Mouse (Mus musculus) embryonic facial prominence, embryonic 13.5 days (tissue): ENCODE measurements around the gene Dpp7. TPM values are rescaled to one million over a fixed set of nuclear protein-coding genes. Genes with fewer than 3 reads are reported as not detected.

ENCODE experiments used
- ATAC-seq: fragments of 200-750 bp; cut with Nextera tagmentation; 2 replicates; pipeline ENCODE4 v1.8.0; 2017; ENCODE audit warnings: low read depth; ENCODE audit not compliant: insufficient number of reproducible peaks, insufficient read depth, low FRiP score, low TSS enrichment
- H3K27ac ChIP-seq: fragments of 300-500 bp; sonication (generic); 2 replicates; pipeline ENCODE4 v1.5.1; 2015; ENCODE audit warnings: moderate library complexity, mild to moderate bottlenecking, inconsistent platforms
- H3K27me3 ChIP-seq: fragments of 300-500 bp; sonication (generic); 2 replicates; pipeline ENCODE4 v1.6.1; 2015; ENCODE audit warnings: mild to moderate bottlenecking, inconsistent platforms
- H3K36me3 ChIP-seq: fragments of 300-500 bp; sonication (generic); 2 replicates; pipeline ENCODE4 v1.6.1; 2015; ENCODE audit warnings: mild to moderate bottlenecking, inconsistent platforms
- H3K4me1 ChIP-seq: fragments of 300-500 bp; sonication (generic); 2 replicates; pipeline ENCODE4 v1.6.1; 2015; ENCODE audit warnings: inconsistent platforms
- H3K4me2 ChIP-seq: fragments of 300-500 bp; sonication (generic); 2 replicates; pipeline ENCODE4 v1.6.1; 2015; ENCODE audit warnings: moderate library complexity, mild to moderate bottlenecking, inconsistent platforms
- H3K4me3 ChIP-seq: fragments of 300-500 bp; sonication (generic); 2 replicates; pipeline ENCODE4 v1.5.1; 2015; ENCODE audit warnings: mild to moderate bottlenecking, inconsistent platforms
- H3K9ac ChIP-seq: fragments of 300-500 bp; sonication (generic); 2 replicates; pipeline ENCODE4 v1.6.1; 2015; ENCODE audit warnings: mild to moderate bottlenecking, inconsistent platforms
- H3K9me3 ChIP-seq: fragments of 300-500 bp; sonication (generic); 2 replicates; pipeline ENCODE4 v1.6.1; 2016; ENCODE audit warnings: inconsistent platforms
- WGBS: fragments of 180-500 bp; shearing (Covaris S2); methylation state at CpG from one replicate; pipeline ENCODE4 v1.1.7; 2015; ENCODE audit warnings: mixed read lengths; 5-methylcytosine and 5-hydroxymethylcytosine counted together
- polyA plus RNA-seq: library from polyadenylated mRNA; unstranded; fragments of >200 nt; fragmentation: Nextera tagmentation; extraction: Ambion mirVana; gene quantifications from 2 replicates; pipeline ENCODE4 v1.2.1, GENCODE M21; 2015

Dpp7 gene
- polyA plus RNA-seq, 1 experiment from 2014 or later: 25.5 TPM

- Histone ChIP-seq H3K27me3 (peaks cover 36% of the 10 kb centered on the region), H3K9ac (peak within 1 kb of the TSS; percentile 83), H3K27ac (no peak within 1 kb of the TSS), H3K4me1 (no peaks in the 10 kb centered on the region), H3K36me3 (no peaks in the 10 kb centered on the region; the same call in 1 of the 2 replicates), H3K4me3 (peak within 1 kb of the TSS; percentile 66), H3K9me3 (no peaks in the 10 kb centered on the region), H3K4me2 (peak within 1 kb of the TSS; percentile 96)
- ATAC-seq: peak; percentile 77
- under 1% methylated on average over 54 of the region's 54 CpGs for WGBS
These were observed 9.1 kb upstream of the Dpp7 start, which contains the start of gene Uap1l1 for GRCm38 (mm10) chr2:25365091-25365761. Gene Uap1l1, minus strand, starts transcription at chr2:25365682.

DNA sequence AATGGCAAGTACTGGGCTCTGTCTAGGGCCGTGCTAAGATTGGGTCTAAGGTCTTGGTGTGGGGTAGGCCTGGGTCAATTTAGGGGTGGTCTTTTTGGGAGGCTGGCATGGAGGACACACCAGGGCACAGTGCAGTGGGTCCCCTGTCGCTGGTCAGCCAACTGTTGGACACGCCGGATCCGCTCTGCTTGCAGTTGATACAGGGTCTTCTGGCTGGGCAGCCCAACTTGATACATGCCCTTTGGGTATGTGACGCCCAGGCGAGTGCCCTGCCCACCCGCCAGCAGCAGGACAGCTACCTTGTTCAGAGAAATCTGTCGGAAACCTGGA, 8.6 kb upstream of the Dpp7 start:
- Histone ChIP-seq H3K9me3 (no peaks in the 10 kb centered on the region), H3K36me3 (no peaks in the 10 kb centered on the region; the same call in none of the 2 replicates), H3K9ac (peak overlapping the region; percentile 83), H3K4me3 (peak overlapping the region; percentile 66), H3K4me2 (peak overlapping the region; percentile 96), H3K4me1 (no peaks in the 10 kb centered on the region), H3K27ac (no peak overlapping the region), H3K27me3 (peaks cover 36% of the 10 kb centered on the region)
- ATAC-seq: no peak
- WGBS: 28% methylated on average over 9 of the region's 9 CpGs

- Histone ChIP-seq H3K4me1 (no peaks in the 10 kb centered on the region), H3K4me2 (peak overlapping the region; percentile 96), H3K27me3 (peaks cover 36% of the 10 kb centered on the region), H3K36me3 (no peaks in the 10 kb centered on the region; the same call in none of the 2 replicates), H3K9ac (peak overlapping the region; percentile 83; the same call in 1 of the 2 replicates), H3K9me3 (no peaks in the 10 kb centered on the region), H3K27ac (no peak overlapping the region), H3K4me3 (peak overlapping the region; percentile 66)
- WGBS: 84% methylated on average over 4 of the region's 4 CpGs
- ATAC-seq: no peak
These were observed 8.2 kb upstream of the Dpp7 start for GRCm38 (mm10) chr2:25364313-25364712.

GRCm38 (mm10) chr2:25363478-25364178, 7.5 kb upstream of the Dpp7 start:
- Histone ChIP-seq H3K27me3 (peaks cover 36% of the 10 kb centered on the region), H3K36me3 (no peaks in the 10 kb centered on the region; the same call in none of the 2 replicates), H3K27ac (no peak overlapping the region), H3K4me2 (no peak overlapping the region), H3K9me3 (no peaks in the 10 kb centered on the region), H3K4me3 (no peak overlapping the region), H3K9ac (no peak overlapping the region), H3K4me1 (no peaks in the 10 kb centered on the region)
- no peak for ATAC-seq
- WGBS: 51% methylated on average over 13 of the region's 13 CpGs

DNA sequence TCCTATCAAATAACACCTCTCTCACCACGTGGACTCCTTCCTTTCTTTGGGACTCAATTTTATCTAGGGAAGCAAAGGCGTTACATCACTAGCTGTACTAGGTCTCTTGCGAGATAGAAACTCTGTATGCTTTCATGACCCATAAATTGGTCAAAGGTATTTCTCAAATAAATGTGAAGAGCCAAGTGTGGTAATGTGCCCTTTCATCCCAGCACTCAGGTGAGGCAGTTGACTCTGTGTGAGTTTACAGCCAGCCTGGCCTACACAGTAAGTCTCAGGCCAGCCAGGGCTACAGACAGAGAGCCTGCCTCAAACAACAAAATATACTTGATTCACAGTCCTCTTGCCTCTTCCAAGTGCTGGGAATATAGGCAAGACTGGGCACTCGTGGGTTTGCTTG, 3.7 kb upstream of the Dpp7 start:
- no peak overlapping the region for H3K4me2 ChIP-seq
- H3K27ac ChIP-seq: no peak overlapping the region
- H3K4me3 ChIP-seq: no peak overlapping the region
- H3K9me3 ChIP-seq: no peaks in the 10 kb centered on the region
- WGBS: 82% methylated on average over 4 of the region's 4 CpGs
- H3K9ac ChIP-seq: no peak overlapping the region
- peaks cover 2% of the 10 kb centered on the region for H3K36me3 ChIP-seq
- H3K27me3 ChIP-seq: peaks cover 22% of the 10 kb centered on the region
- ATAC-seq: no peak
- peaks cover 24% of the 10 kb centered on the region for H3K4me1 ChIP-seq

DNA sequence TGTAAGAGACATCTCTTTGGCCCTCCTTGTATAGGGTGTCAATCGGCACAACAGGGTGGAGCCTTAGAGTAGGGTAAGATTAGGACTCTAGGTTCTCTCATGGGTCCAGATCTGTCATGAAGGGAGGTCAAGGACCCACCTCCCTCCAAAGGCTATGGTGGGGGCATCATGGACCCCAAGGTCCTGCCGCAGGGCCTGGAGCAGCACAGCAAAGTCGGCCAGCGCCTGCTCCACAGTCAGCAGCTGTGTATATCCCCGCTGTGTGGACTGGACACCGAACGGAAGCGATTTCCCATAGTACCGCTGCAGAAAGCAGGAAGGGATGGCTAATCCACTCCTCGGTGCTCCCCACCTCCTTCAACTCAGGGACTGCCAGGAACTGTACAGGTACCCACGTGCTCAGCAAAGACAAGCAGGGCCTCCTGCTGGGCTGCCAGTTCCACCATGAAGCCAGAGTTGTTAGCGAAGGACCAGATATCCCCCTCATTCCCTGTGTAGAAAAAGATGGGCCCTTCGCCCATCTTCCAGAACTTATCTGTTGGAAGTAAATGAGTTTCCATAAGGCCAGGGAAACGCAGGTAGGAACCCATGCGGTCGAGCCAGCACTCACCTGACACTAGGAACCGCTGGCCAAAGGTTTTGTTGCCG, 616 bp downstream of the Dpp7 start:
- Histone ChIP-seq H3K9me3 (no peaks in the 10 kb centered on the region), H3K4me3 (peak overlapping the region; percentile 62), H3K4me2 (peak overlapping the region; percentile 91), H3K4me1 (peaks cover 26% of the 10 kb centered on the region), H3K9ac (peak overlapping the region; percentile 76), H3K27ac (no peak overlapping the region), H3K36me3 (peaks cover 37% of the 10 kb centered on the region), H3K27me3 (no peaks in the 10 kb centered on the region)
- peak; percentile 23; the same call in 1 of the 2 replicates for ATAC-seq
- WGBS: 36% methylated on average over 18 of the region's 18 CpGs

- whole genome bisulfite sequencing: 88% methylated on average over 6 of the region's 6 CpGs
- H3K9me3 ChIP-seq: no peaks in the 10 kb centered on the region
- ATAC-seq: no peak
- no peak overlapping the region for H3K4me2 ChIP-seq
- H3K4me3 ChIP-seq: no peak overlapping the region
- H3K27me3 ChIP-seq: no peaks in the 10 kb centered on the region
- H3K4me1 ChIP-seq: peaks cover 26% of the 10 kb centered on the region
- H3K36me3 ChIP-seq: peaks cover 50% of the 10 kb centered on the region
- H3K9ac ChIP-seq: no peak overlapping the region
- H3K27ac ChIP-seq: no peak overlapping the region
These were observed 1.9 kb downstream of the Dpp7 start for GRCm38 (mm10) chr2:25354211-25354610.

GRCm38 (mm10) chr2:25350701-25351100, 5.5 kb downstream of the Dpp7 start:
- peaks cover 82% of the 10 kb centered on the region for H3K36me3 ChIP-seq
- no peak overlapping the region for H3K4me3 ChIP-seq
- no peaks in the 10 kb centered on the region for H3K9me3 ChIP-seq
- no peak overlapping the region for H3K27ac ChIP-seq
- 93% methylated on average over 3 of the region's 3 CpGs for WGBS
- H3K27me3 ChIP-seq: no peaks in the 10 kb centered on the region
- no peak for ATAC-seq
- H3K4me1 ChIP-seq: peaks cover 11% of the 10 kb centered on the region
- H3K9ac ChIP-seq: no peak overlapping the region
- no peak overlapping the region for H3K4me2 ChIP-seq

DNA sequence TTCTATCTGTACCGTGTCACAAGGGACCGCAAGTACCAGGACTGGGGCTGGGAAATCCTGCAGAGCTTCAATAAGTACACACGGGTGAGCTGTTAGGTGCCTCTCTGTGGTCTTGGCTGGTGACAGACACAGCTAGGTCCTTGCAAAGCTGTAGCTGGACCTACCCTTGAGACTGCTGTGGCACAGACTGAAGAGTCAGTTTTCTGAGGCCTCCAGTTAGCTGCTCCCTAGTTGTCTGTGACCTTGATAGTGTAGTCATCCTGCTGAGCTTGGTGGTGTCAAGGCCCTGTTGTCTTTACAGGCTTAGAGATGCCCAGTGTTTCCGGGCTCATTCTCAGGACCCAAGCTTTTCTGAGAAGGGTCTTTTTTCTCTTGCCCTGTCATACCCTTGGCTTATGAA, 6.7 kb downstream of the Dpp7 start:
- 96% methylated on average over 4 of the region's 4 CpGs for WGBS
- Histone ChIP-seq H3K4me3 (no peak overlapping the region), H3K27me3 (no peaks in the 10 kb centered on the region)

DNA sequence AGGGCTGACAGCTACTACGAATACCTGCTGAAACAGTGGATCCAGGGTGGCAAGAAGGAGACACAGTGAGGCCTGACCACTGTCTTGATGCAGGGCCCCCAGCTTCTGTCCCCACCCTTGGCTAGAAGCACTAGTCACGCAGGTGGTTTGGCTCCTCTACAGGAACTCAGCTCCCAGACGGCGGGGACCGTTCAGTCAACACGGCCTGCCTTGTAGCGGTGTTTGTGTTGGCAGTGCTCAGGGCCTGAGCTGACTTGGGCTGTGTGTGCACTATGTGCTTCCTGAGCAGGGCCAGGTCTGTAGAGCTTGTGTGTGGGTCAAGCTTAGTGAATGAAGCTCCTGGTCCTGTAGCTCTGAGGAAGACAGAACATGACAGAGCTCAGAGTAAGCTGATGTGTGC, 8.0 kb downstream of the Dpp7 start:
- peaks cover 97% of the 10 kb centered on the region for H3K36me3 ChIP-seq
- WGBS: 94% methylated on average over 7 of the region's 7 CpGs
- H3K27ac ChIP-seq: no peak overlapping the region
- H3K4me1 ChIP-seq: no peaks in the 10 kb centered on the region
- no peak for ATAC-seq
- no peak overlapping the region for H3K4me3 ChIP-seq
- H3K4me2 ChIP-seq: no peak overlapping the region
- H3K9ac ChIP-seq: no peak overlapping the region
- no peaks in the 10 kb centered on the region for H3K27me3 ChIP-seq
- no peaks in the 10 kb centered on the region for H3K9me3 ChIP-seq

More for the DNA sequence above, 6.7 kb downstream of the Dpp7 start:
- no peak for ATAC-seq
- H3K4me1 ChIP-seq: no peaks in the 10 kb centered on the region
- no peak overlapping the region for H3K27ac ChIP-seq
- no peaks in the 10 kb centered on the region for H3K9me3 ChIP-seq
- peaks cover 90% of the 10 kb centered on the region for H3K36me3 ChIP-seq
- no peak overlapping the region for H3K4me2 ChIP-seq
- H3K9ac ChIP-seq: no peak overlapping the region

DNA sequence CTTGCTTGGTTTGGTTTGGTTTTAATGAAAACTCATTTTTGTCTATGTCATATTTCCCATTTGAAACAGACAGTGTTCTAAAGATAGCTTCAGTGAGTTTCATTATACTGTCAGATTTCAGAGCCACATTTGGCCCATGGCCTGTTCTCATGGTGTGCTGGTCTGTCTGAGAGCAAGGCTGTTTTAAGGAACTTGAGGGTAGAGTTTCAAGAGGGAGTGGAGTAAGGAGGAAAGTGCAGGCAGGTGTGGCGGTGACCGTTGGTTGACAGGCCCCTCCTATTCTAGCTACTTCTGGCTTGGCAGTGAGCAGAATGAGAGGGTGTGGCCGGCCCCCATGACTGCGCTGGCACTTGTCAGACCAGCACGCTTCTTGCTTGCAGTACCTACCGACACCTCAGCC, 17.9 kb downstream of the Dpp7 start:
- no peak overlapping the region for H3K27ac ChIP-seq
- H3K4me2 ChIP-seq: no peak overlapping the region
- H3K36me3 ChIP-seq: peaks cover 87% of the 10 kb centered on the region
- peaks cover 8% of the 10 kb centered on the region for H3K4me1 ChIP-seq
- H3K27me3 ChIP-seq: no peaks in the 10 kb centered on the region
- ATAC-seq: no peak
- no peak overlapping the region for H3K4me3 ChIP-seq
- 94% methylated on average over 6 of the region's 6 CpGs for WGBS
- H3K9me3 ChIP-seq: no peaks in the 10 kb centered on the region
- H3K9ac ChIP-seq: no peak overlapping the region
